Mouse (Mus musculus) kidney, postnatal 14 days (tissue): Measurements from ENCODE around the gene Atg5.

Source experiments
- DNase-seq: peaks from one replicate; pipeline ENCODE4 v3.0.0; 2022; ENCODE audit warnings: mixed read lengths

Atg5 gene

GRCm38 (mm10) chr10:44400119-44400518, 132.0 kb downstream of the Atg5 start:
- DNase-seq, result no peak

DNA sequence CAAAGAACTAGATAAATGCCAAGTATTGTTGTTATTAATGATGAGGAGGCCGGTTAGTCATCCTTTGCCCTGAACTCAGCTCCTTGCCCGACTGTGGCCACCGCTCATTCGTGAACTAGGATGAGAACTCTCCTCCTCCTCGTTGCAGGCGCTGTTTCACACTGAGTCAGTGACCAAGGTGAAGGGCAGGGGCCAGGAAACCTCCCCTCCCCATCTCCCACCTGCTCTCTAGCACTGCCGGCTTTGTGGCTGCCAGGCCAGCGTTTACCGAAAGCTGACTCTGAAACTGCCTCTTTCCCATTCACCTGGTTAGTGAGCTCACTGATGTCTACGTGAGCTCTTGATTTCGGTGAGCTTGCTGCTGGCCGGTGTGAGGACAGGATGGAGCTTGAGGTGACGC, 132.4 kb downstream of the Atg5 start:
- DNase-seq, result no peak

DNA sequence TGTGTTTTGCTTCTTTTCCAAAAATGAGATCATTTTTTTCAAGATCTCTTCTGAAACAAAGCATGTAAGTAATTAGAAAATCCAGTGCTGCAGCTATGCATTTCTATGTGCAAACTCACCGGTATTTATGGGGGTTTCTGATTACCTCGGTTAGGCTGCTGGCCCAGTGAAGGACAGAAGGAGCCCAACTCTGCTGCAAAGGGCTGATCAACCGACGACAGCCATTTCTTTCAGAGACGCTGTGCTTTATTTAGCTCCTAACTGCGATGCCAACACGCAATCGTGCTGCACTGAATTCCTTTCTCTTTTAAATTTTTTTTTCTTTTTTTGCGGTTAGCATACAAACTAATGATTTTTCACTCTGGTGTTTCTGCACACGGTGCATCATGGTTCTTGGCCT, 133.4 kb downstream of the Atg5 start:
- DNase-seq, result no peak

- DNase-seq, result no peak
Observed at GRCm38 (mm10) chr10:44403415-44403814, 135.3 kb downstream of the Atg5 start.

DNA sequence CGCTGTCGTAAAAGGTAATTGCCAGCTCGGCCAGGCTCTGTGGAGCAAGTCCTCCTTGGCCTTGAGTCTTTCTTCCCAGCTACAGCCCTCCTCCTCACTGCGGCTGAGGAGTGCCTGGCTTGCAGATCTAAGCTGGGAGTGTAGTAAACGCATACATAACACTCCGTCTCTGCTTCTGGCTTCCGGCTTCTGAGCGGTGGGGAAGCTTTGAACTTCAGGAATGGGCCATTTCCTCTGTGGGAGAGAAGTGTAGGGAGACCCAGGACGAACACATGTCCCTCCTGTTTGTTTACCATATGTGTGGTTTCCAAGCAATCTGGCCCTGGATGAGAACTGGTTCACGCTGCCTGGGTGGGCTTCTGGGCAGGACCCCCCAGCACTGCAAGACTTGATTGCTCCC, 140.9 kb downstream of the Atg5 start:
- no peak for DNase-seq

DNA sequence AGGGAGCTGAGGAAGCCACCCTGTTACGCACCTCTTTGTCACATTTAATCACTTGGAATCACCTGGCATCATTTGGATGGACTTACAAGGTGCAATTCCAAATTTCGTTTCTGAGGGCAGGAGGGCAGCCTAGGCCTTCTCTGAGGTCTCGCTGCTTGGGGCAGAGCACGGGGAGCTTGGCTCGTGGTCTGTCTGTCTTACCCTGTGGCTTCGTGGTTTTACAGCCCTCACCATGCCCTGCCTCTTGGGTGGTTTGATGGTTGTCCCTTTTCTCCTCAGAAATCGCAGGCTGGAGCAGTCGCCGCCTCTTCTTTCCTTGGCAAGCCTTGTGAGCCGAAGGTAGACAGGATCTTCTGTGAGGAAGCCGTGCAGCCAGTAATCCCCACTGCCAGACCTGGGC, 141.8 kb downstream of the Atg5 start:
- DNase-seq, result no peak
